In the genomic region with DNA sequence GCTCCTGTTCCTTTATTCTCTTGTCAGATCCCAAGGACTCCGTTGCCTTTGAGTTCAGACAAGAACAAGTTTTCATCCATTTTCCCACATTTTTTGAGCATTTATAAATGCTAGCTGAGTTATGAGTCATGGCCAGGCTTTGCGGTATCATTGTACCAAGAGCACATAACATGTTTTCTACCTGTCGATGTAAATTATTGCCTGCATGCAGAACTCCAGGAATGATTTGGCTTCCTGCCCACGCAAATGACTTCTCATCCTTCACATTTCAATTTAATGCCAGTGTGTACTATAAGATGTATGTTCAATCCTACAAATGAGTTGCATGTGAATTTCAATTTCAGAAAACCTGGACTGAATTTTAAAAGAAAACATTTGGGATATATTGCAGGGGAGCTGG, we compare ENCODE assay signal across 23 mouse cellular contexts.
DNase-seq lines count a peak whose midpoint lies in the region; ATAC-seq and TF ChIP-seq lines count a peak whose summit lies in the region.
"Had no signal": no experiment of that assay in that cellular context is flagged by ENCODE, and none has a peak within 500 bp of the region (broad histone marks: within the 10 kb centered on the region; RNA-seq: fewer than 3 reads in every experiment).

No protein-coding gene starts in this region.

- H3K79me3 ChIP-seq in C2C12 (ENCODE audit: low read depth) = no peaks in the 10 kb centered on the region

- no peak overlapping the region for H3K4me2 ChIP-seq in limb, embryonic 14.5 days (replicated peaks; ENCODE audit: low read depth, low read length, severe bottlenecking)
- H3K4me2 ChIP-seq: forebrain, embryonic 13.5 days; hindbrain, embryonic 15.5 days had no signal

- WGBS in limb, embryonic 14.5 days = 59% methylated on average over 4 of the region's 4 CpGs
- WGBS in limb, embryonic 10.5 days = 84% methylated on average over 4 of the region's 4 CpGs

- ATAC-seq in limb, embryonic 14.5 days (ENCODE audit: low FRiP score, low read depth) = no peak
- ATAC-seq: forebrain, embryonic 13.5 days; inflammation-experienced regulatory T-cells, adult 6 months; intestine, postnatal 0 days had no signal

- no peaks in the 10 kb centered on the region for H3K27me3 ChIP-seq in limb, embryonic 14.5 days (ENCODE audit: control insufficient read depth, insufficient read depth, low read length)
- H3K27me3 ChIP-seq in limb, embryonic 10.5 days (ENCODE audit: low read depth, poor library complexity, severe bottlenecking) = no peaks in the 10 kb centered on the region
- H3K27me3 ChIP-seq in C2C12 (ENCODE audit: control insufficient read depth, insufficient read depth, insufficient read length) = no peaks in the 10 kb centered on the region
- H3K27me3 ChIP-seq: hindbrain, embryonic 15.5 days had no signal

- H3K4me1 ChIP-seq in limb, embryonic 14.5 days (ENCODE audit: control insufficient read depth, insufficient read depth, low read length) = no peaks in the 10 kb centered on the region; the same call in 1 of the 2 replicates
- peaks cover 32% of the 10 kb centered on the region for H3K4me1 ChIP-seq in limb, embryonic 10.5 days

- no peak for TF ChIP-seq POLR2A in limb, embryonic 14.5 days (IDR thresholded peaks at IDR 0.05; ENCODE audit: borderline replicate concordance, extremely low read depth, insufficient read depth, insufficient read length)

- H3K27ac ChIP-seq in limb, embryonic 14.5 days (replicated peaks; ENCODE audit: low read depth, low read length) = no peak overlapping the region
- no peak overlapping the region for H3K27ac ChIP-seq in limb, embryonic 10.5 days
- H3K27ac ChIP-seq: forebrain, embryonic 13.5 days; heart, embryonic 10.5 days; hindbrain, embryonic 10.5 days; hindbrain, embryonic 15.5 days had no signal

- H3K36me3 ChIP-seq in limb, embryonic 14.5 days (ENCODE audit: control insufficient read depth, insufficient read depth, low read length) = no peaks in the 10 kb centered on the region
- no peaks in the 10 kb centered on the region for H3K36me3 ChIP-seq in limb, embryonic 10.5 days
- H3K36me3 ChIP-seq in C2C12 (ENCODE audit: control insufficient read depth, insufficient read depth) = no peaks in the 10 kb centered on the region
- H3K36me3 ChIP-seq: heart, embryonic 10.5 days; hindbrain, embryonic 10.5 days; hindbrain, embryonic 15.5 days had no signal

- H3K9ac ChIP-seq in limb, embryonic 14.5 days (ENCODE audit: low read depth, low read length, severe bottlenecking) = no peak overlapping the region
- H3K9ac ChIP-seq: forebrain, embryonic 13.5 days; hindbrain, embryonic 15.5 days had no signal

- TF ChIP-seq CTCF in C2C12 (IDR thresholded peaks at IDR 0.05; ENCODE audit: control insufficient read depth, insufficient read depth, insufficient read length) = no peak

- DNase-seq in limb, embryonic 14.5 days (ENCODE audit: low spot score) = peak; percentile 26
- DNase-seq in limb, embryonic 10.5 days (ENCODE audit: low spot score) = no peak
- DNase-seq in NIH3T3 (ENCODE audit: low read depth) = peak; percentile 91
- DNase-seq in forelimb bud, embryonic 11.5 days (ENCODE audit: low read depth, low spot score) = peak; percentile 52
- no peak for DNase-seq in adrenal gland, adult 8-10 months
- no peak for DNase-seq in lung, postnatal 14 days
- DNase-seq in spleen, adult 18-20 months = no peak
- DNase-seq: adrenal gland, adult 2 months; adrenal gland, postnatal 36 days; B cell, adult 2 months; cerebellum, adult 11-12 months; cerebellum, adult 9-10 months; cerebellum, postnatal 25 days; gastrocnemius, postnatal 10 days; heart, adult 18-20 months; heart, postnatal 10 days had no signal

- H3K79me2 ChIP-seq in C2C12 (ENCODE audit: control insufficient read depth, insufficient read depth) = no peaks in the 10 kb centered on the region

- H3K4me3 ChIP-seq in limb, embryonic 14.5 days (replicated peaks; ENCODE audit: low read length) = no peak overlapping the region
- H3K4me3 ChIP-seq in limb, embryonic 10.5 days = no peak overlapping the region
- H3K4me3 ChIP-seq in C2C12 (ENCODE audit: insufficient read depth, poor library complexity, severe bottlenecking) = no peak overlapping the region
- H3K4me3 ChIP-seq: forebrain, embryonic 13.5 days; heart, embryonic 10.5 days; hindbrain, embryonic 10.5 days; hindbrain, embryonic 15.5 days had no signal

- no peaks in the 10 kb centered on the region for H3K9me3 ChIP-seq in limb, embryonic 14.5 days (ENCODE audit: control insufficient read depth, low read length)
- no peaks in the 10 kb centered on the region for H3K9me3 ChIP-seq in limb, embryonic 10.5 days (replicated peaks)
- H3K9me3 ChIP-seq: forebrain, embryonic 13.5 days; heart, embryonic 10.5 days; hindbrain, embryonic 10.5 days; hindbrain, embryonic 15.5 days had no signal

- no peak overlapping the region for H3ac ChIP-seq in C2C12 (ENCODE audit: control insufficient read depth, insufficient read length, low read depth)

TF ChIP-seq in C2C12, 6 proteins besides CTCF, POLR2A, EP300 and RAD21:
- TF ChIP-seq FOSL1 (IDR thresholded peaks at IDR 0.05; ENCODE audit: insufficient read depth, low read length, poor library complexity, severe bottlenecking) (peak; percentile 44), MAX (IDR thresholded peaks at IDR 0.05) (no peak)

Comparison
In these comparisons a context has a peak if more than half of its experiments do, and no peak if none do; other contexts are left out.
1. DNase-seq: peak in limb, embryonic 14.5 days (single experiment), NIH3T3 (single experiment) and forelimb bud, embryonic 11.5 days (single experiment); none in limb, embryonic 10.5 days (single experiment), adrenal gland, adult 8-10 months (single experiment), lung, postnatal 14 days (single experiment) and spleen, adult 18-20 months (0 of 2).